Mouse (Mus musculus) CD8-positive naive resting alpha-beta T cell, adult 2 months (primary cell): Measurements from ENCODE around the gene Slc32a1.

Experiments used
- DNase-seq, 2 experiments: peaks; one replicate each; pipeline ENCODE4 v3.0.0; 2022; ENCODE audit warnings: low read depth in 2 of 2, low spot score in 2 of 2

Gene Slc32a1

GRCm38 (mm10) chr2:158610488-158611325, at the start of gene Slc32a1:
Gene Slc32a1 (plus strand): TSS chr2:158610767.
- peak in 1 of 2 experiments; percentile 8 for DNase-seq

DNA sequence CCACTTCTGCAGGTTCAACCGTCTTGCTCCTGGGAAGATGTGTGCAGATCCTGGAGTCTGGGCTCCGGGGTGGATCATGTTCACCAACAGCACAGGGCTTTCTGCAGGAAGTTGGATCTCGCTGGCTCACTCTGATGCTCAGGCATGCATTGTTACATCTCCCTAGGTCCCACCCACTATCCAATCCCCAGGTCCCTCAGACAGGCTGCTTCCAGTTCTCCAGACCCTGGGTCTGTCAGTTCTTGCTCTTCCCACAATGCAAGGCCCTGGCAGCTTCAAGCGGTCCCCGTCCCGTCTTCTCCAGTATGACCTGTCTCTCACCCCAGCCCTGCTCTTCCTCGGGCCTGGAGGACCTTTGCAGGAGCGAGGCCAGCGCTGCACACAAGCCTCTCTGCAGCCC, 49.8 kb upstream of the Slc32a1 start:
- DNase-seq = no peak

DNA sequence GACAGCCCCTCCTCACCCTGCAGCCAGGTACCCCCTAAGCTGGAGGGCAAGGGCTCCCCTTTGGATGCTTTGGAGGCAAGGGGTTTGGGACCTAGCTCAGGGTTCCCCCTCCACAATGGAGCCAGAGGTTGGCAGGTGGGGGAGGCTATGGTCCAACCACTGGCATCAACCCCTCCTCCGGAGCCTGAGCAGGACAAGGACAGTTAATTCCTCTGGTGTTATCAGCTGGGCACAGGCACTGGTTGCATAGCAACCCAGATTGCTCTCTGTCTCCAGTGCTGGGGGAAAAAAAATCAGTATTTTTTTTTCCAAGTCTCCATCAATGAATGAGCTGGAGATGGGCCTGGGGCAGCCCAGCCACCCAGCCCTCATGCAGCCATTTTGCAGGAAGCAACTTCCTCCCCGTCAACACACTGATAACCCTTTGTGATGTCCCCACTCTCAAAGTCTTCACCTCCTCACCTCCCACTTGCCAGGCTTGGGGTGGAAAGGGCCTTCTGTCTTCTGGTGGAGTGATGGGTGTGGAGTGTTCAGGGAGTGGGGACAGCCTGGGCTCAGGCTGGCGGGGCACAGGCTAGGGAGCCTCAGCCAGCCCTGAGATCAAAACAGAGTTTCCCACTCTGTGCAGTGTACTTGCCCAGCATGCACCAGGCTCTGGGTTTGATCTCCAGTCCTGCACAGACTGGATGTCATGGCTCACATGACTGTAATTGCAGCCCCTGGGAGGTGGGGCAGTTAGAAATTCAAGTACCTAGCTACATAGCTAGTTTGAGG, 49.0 kb upstream of the Slc32a1 start:
- DNase-seq = no peak

DNA sequence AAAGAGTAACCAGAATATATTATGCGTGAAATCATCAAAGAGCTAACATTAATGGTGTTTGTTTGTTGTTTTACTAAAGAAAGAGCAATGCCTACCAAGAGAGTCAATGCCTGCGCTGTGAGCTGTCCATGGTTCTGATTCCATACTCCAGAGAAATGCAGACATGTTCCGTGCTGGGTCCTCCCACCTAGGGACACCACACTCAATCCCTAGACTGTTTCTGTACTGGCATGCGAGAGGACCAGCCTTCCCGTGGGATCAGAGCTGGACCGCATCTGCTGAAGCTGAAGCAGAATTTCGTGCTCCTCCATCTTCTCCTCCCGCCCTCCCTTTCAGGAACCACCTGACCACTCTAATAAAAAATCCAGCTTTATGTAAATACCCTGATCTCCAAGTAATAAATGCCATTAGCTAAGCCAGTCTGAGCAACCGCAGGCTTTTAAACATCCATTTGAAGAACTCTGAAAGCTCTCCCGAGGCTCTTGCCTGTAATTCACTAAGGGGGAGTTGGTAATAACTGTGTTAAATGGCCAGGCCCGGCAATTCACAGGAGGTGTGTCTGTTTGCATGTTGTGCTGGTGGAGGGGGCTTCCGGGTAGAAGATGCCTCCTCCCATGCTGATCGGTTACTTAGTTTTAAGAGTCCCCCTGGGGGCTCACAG, 40.0 kb upstream of the Slc32a1 start:
- DNase-seq = no peak

GRCm38 (mm10) chr2:158579979-158580378, 30.6 kb upstream of the Slc32a1 start:
- DNase-seq = no peak

DNA sequence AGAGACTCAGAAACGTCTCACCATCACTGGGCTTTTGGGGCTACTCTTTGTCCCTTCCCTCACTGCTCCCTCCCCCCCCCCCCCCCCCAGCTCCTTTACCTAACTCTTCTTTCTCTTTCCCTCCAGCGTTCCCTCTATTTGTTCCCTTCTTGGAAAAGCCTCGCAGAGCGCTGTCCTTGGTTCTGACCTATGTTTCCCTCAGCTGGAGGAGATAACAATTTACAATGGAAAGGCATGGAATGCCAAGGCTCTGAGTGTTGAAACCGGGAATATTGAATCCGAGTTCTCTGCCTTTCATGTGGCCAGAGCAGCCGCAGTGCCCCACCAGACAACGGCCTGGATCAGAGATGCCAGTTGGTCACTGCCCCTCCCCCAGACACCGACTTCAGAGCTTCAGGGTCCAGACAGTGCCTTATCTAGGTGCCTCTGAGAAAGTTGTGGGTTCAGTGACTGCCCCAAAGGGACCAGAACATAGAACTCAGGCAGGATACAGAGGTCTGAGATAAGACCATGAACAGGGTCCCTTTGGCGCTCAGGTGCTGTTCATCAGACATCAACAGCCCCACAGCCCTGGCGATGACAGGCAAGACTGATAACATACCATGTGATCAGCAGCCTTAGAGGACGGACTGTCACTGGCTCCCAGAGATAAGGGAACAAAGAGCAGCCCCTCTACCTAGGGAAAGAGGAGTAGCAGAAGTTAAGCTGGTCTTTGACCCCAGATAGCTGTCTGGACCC, 25.8 kb upstream of the Slc32a1 start:
- DNase-seq = no peak

DNA sequence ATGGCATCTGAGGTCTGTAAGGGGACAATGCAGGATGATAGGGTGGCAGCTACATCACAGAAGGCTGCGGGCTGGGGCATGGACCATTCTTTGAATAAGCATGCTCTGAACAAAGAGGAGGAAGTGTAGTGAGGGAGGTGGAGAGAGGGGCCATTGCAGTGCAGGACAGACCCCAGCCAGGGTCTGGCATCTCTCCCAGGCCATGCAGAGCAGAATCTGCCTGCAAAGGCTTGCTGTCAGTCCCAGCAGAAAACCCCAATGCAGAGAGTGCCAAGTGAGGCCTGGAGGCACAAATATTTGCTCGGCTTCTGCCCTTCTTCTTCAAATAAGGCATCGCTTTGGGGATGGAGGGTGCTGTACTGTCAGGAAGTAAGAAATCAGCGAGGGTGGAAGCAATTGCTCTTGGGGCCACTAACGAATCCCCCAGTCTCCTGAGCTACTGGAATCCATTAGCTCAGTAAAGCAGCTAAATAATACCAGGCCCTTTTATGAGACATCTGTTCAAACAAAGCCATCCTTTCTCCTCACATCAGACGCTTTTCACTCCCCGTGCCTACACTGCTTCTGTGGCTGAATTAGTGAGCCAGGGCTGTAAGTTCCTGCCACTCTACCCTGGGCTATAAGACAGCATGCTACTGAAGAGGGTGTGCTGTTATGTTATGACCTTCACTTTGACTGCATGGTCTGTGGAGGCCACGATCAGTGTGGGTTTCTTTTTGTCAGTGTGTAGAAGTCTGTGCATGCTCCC, 21.9 kb upstream of the Slc32a1 start:
- DNase-seq = no peak

- DNase-seq = no peak
Observed at GRCm38 (mm10) chr2:158590495-158590894, 20.1 kb upstream of the Slc32a1 start.

DNA sequence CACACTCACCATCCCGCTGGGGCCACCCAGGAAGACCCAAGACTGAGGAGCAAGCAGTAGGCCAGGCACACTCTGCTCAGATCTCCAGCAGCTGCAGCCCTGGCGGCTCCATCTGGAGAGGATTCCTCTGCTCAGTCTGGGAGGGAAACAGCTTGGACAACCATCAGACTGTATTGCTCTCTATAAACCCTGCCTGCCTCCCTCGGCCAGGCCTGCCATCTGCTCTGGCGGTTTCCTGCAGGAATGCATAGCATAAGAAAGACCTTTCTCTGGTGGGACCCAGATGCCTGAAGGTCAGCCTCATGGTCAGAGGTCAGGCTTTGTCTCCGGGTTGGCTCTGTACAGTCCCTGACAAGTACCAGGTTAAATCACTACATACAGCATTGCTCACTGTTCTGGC, 19.3 kb upstream of the Slc32a1 start:
- DNase-seq = no peak

DNA sequence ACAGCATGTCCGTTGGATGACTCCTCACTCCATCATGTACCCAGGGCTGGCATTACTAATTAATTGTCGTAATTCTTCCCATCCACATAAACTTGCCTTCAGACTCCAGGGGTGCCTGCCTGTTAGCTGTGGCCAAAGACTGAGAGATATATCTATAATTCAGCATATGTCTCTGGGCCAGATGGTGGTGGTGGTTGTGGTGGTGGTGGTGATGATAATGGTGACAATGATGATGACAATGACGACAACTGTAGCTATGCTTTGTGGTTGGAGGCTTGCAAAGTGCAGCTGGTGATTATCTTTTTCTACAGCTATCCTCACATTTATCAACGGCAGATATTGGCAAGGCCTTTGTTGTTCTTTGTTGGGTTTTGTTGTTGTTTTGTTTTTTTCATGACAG, 17.2 kb upstream of the Slc32a1 start:
- DNase-seq = no peak

GRCm38 (mm10) chr2:158595103-158595502, 15.5 kb upstream of the Slc32a1 start:
- no peak for DNase-seq

DNA sequence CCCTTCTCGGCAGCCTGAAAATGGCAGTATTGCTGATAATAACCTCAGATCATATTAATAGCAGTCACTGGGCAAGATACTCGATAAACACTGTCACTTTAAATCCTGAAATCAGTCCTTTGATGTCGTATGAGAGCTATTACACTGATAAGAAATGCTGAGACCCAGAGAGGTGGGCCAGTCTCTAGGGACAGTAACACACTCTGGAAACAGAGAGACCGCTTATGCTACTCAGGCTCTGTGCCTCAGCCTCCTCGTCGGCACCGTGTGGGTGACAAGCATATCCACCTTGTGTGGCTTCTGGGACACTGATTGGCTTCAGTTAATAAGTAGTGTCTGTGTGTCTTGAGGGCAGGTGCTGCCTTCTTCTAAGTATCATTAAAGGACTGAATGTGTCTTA, 15.0 kb upstream of the Slc32a1 start:
- no peak for DNase-seq

DNA sequence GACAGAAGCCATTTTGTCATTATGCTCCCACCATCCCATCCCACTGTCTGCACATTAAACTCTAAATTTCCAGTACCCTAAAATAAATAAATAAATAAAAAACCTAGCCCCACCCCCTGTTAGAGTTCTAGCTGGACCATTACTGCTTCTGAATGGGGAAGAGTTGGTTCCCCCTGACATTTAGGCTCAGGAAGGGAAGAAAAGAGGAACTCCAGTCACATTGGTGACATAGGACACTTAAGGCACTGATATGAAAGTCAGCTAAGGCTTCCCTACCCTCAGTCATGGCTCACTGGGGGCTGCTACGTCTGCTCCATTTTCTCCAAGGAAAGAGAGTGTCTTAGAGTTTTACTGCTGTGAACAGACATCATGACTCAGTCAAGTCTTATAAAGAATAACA, 13.8 kb upstream of the Slc32a1 start:
- DNase-seq = no peak

- no peak for DNase-seq
Observed at GRCm38 (mm10) chr2:158600517-158600916, 10.1 kb upstream of the Slc32a1 start.

DNA sequence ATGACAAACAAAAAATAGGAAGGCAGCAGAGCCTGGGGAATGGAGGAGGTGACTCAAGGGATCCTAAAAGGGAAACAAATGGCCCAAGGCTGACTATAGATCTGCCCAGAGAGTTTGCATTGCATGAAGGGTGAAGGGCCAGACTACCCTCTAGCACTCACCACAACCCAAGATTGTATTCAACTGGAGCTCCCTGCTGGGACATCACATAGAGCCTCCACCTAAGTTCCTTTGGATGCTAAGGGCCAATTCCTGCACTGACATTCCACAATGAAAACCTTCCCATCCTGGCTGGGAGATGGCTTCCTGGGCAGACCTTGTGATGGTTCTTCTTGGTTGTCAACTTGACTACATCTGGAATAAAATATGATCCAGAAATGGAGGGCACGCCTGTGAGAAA, 9.2 kb upstream of the Slc32a1 start:
- no peak for DNase-seq

DNA sequence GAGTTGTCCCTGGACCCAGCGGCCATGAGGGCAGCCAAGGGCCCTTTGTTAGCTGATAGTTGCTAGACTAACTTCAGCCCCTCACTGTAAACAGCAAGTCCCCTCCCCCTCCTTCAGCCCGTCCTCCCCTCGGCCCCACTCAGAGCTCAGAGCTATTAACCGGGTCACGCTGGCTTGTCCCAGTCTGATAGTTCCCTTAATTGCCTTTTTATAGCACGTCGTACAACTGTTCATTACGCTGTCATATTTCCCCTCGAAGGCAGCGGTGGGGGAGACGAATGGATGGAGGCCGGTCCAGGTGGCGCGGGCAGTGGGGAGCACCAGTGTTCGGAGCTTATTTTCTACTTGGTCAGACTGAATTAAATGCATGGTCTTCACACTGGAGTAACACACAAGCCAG, 7.9 kb upstream of the Slc32a1 start:
- DNase-seq = no peak

DNA sequence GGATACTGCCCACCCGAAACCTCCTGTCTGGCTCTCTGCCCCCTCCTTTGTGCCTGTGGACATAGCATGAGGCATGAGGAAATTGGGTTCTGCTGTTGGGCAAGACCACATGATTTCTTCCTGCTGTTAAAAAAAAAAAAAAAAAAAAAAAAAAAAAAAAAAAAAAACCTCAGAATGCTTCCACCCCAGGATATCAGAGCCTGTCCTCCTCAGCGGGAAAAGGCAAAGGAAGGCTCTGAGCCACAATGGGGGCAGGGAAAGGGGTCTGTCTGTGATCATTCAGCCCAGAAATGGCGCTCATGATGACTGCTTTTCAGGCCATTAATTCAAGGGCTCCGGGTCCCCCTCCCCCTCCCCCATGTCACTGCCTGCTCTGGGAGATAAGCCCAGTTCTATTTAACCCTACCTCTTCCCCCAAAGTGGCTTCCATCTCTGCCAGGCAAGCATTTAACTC, 4.0 kb upstream of the Slc32a1 start:
- no peak for DNase-seq

GRCm38 (mm10) chr2:158609681-158610080, 886 bp upstream of the Slc32a1 start:
- no peak for DNase-seq

DNA sequence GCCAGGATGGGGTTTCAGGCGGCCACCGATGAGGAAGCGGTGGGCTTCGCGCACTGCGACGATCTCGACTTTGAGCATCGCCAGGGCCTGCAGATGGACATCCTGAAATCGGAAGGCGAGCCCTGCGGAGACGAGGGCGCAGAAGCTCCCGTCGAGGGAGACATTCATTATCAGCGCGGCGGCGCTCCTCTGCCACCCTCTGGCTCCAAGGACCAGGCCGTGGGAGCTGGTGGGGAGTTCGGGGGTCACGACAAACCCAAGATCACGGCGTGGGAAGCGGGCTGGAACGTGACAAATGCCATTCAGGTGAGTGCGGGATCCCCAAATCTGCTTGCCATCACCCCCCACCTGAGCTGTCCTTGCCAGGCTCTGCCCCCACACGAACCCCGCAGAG, 756 bp downstream of the Slc32a1 start:
- DNase-seq = no peak
